Mouse (Mus musculus) heart, embryonic 15.5 days (tissue): ENCODE measurements at regions not wholly inside any gene's neighbourhood (a gene's known extent, or its start where the extent isn't known, plus 50 kb on each side); places are given as distances from the start of the nearest gene placed in this dataset.
"Not testable (repeated sequence)": the region's sequence is repeated elsewhere in the genome, so short reads cannot be mapped to it uniquely, and the experiment has no call there.

Source experiments
- ATAC-seq: fragments of 200-750 bp; cut with Nextera tagmentation; replicated peaks from 2 replicates; pipeline ENCODE4 v1.8.0; 2017; ENCODE audit warnings: low read depth, moderate TSS enrichment; ENCODE audit not compliant: insufficient number of reproducible peaks, insufficient read depth, low FRiP score
- H3K27ac ChIP-seq: fragments of 300-500 bp; sonication (generic); 2 replicates; pipeline ENCODE4 v1.5.1; 2015; ENCODE audit warnings: mild to moderate bottlenecking, inconsistent platforms
- H3K27me3 ChIP-seq: fragments of 300-500 bp; sonication (generic); 2 replicates; pipeline ENCODE4 v1.6.1; 2015; ENCODE audit warnings: inconsistent platforms
- H3K36me3 ChIP-seq: fragments of 300-500 bp; sonication (generic); 2 replicates; pipeline ENCODE4 v1.6.1; 2015; ENCODE audit warnings: mild to moderate bottlenecking, inconsistent platforms
- H3K4me1 ChIP-seq: fragments of 300-500 bp; sonication (generic); replicated peaks from 2 replicates; pipeline ENCODE4 v1.6.1; 2015; ENCODE audit warnings: inconsistent platforms
- H3K4me2 ChIP-seq: fragments of 300-500 bp; sonication (generic); 2 replicates; pipeline ENCODE4 v1.6.1; 2015; ENCODE audit warnings: inconsistent platforms, mild to moderate bottlenecking, moderate library complexity
- H3K4me3 ChIP-seq: fragments of 300-500 bp; sonication (generic); 2 replicates; pipeline ENCODE4 v1.5.1; 2015; ENCODE audit warnings: mild to moderate bottlenecking, inconsistent platforms
- H3K9ac ChIP-seq: fragments of 300-500 bp; sonication (generic); 2 replicates; pipeline ENCODE4 v1.6.1; 2015; ENCODE audit warnings: mild to moderate bottlenecking, inconsistent platforms
- H3K9me3 ChIP-seq: fragments of 300-500 bp; sonication (generic); replicated peaks from 2 replicates; pipeline ENCODE4 v1.6.1; 2016; ENCODE audit warnings: inconsistent platforms
- WGBS: fragments of 180-500 bp; shearing (Covaris S2); methylation state at CpG from one replicate; pipeline ENCODE4 v1.1.7; 2015; ENCODE audit warnings: mixed read lengths; 5-methylcytosine and 5-hydroxymethylcytosine counted together

GRCm38 (mm10) chr2:116526203-116526602 is 352.3 kb upstream of the Tmco5 start:
- H3K4me2 ChIP-seq, H3K9me3 ChIP-seq, H3K36me3 ChIP-seq, ATAC-seq, H3K9ac ChIP-seq, H3K27me3 ChIP-seq, H3K27ac ChIP-seq, H3K4me1 ChIP-seq, H3K4me3 ChIP-seq: not testable (repeated sequence)
- 80% methylated on average over 1 of the region's 3 CpGs for WGBS

- H3K9ac ChIP-seq: no peak overlapping the region
- WGBS: 64% methylated on average over 1 of the region's 1 CpGs
- 0 out of 2 replicates have a peak, but pooled peaks cover 18% of the 10 kb centered on the region for H3K9me3 ChIP-seq
- no peaks in the 10 kb centered on the region for H3K27me3 ChIP-seq
- no peaks in the 10 kb centered on the region for H3K36me3 ChIP-seq
- no peak overlapping the region for H3K4me3 ChIP-seq
- no peak overlapping the region for H3K27ac ChIP-seq
- H3K4me1 ChIP-seq: no peaks in the 10 kb centered on the region
- ATAC-seq: no peak
- H3K4me2 ChIP-seq: no peak overlapping the region
Observed at GRCm38 (mm10) chr2:116536453-116536852, 342.0 kb upstream of the Tmco5 start.

- H3K9me3 ChIP-seq: no peaks in the 10 kb centered on the region; the same call in 1 of the 2 replicates
- H3K27me3 ChIP-seq: no peaks in the 10 kb centered on the region
- ATAC-seq: no peak
- H3K27ac ChIP-seq: no peak overlapping the region
- no peaks in the 10 kb centered on the region for H3K4me1 ChIP-seq
- no peak overlapping the region for H3K4me2 ChIP-seq
- no peak overlapping the region for H3K9ac ChIP-seq
- H3K4me3 ChIP-seq: no peak overlapping the region
- H3K36me3 ChIP-seq: no peaks in the 10 kb centered on the region
Observed at GRCm38 (mm10) chr2:116559350-116559749, 319.1 kb upstream of the Tmco5 start.

- WGBS: 45% methylated on average over 2 of the region's 2 CpGs
- no peak for ATAC-seq
- H3K36me3 ChIP-seq: no peaks in the 10 kb centered on the region
- H3K4me3 ChIP-seq: no peak overlapping the region
- no peaks in the 10 kb centered on the region for H3K4me1 ChIP-seq
- H3K4me2 ChIP-seq: no peak overlapping the region
- no peaks in the 10 kb centered on the region for H3K9me3 ChIP-seq
- H3K27me3 ChIP-seq: no peaks in the 10 kb centered on the region
- H3K9ac ChIP-seq: no peak overlapping the region
- no peak overlapping the region for H3K27ac ChIP-seq
Observed at GRCm38 (mm10) chr2:116583989-116584388, 294.5 kb upstream of the Tmco5 start.

GRCm38 (mm10) chr2:116586203-116586959 is 292.1 kb upstream of the Tmco5 start:
- ATAC-seq: no peak
- 72% methylated on average over 11 of the region's 11 CpGs for WGBS
- no peak overlapping the region for H3K27ac ChIP-seq
- no peaks in the 10 kb centered on the region for H3K27me3 ChIP-seq
- no peaks in the 10 kb centered on the region for H3K9me3 ChIP-seq
- no peak overlapping the region for H3K9ac ChIP-seq
- H3K4me1 ChIP-seq: no peaks in the 10 kb centered on the region
- H3K4me3 ChIP-seq: no peak overlapping the region
- no peak overlapping the region for H3K4me2 ChIP-seq
- H3K36me3 ChIP-seq: no peaks in the 10 kb centered on the region

GRCm38 (mm10) chr2:116605869-116606268 is 272.6 kb upstream of the Tmco5 start:
- Histone ChIP-seq H3K4me2 (no peak overlapping the region), H3K4me3 (no peak overlapping the region), H3K27ac (no peak overlapping the region), H3K9me3 (no peaks in the 10 kb centered on the region), H3K36me3 (no peaks in the 10 kb centered on the region), H3K4me1 (no peaks in the 10 kb centered on the region), H3K9ac (no peak overlapping the region), H3K27me3 (no peaks in the 10 kb centered on the region)
- no peak for ATAC-seq
- WGBS: 86% methylated on average over 5 of the region's 5 CpGs

- Histone ChIP-seq H3K4me3 (no peak overlapping the region), H3K36me3 (no peaks in the 10 kb centered on the region), H3K4me1 (no peaks in the 10 kb centered on the region), H3K4me2 (no peak overlapping the region), H3K27me3 (no peaks in the 10 kb centered on the region), H3K9ac (no peak overlapping the region), H3K27ac (no peak overlapping the region), H3K9me3 (no peaks in the 10 kb centered on the region)
- no peak for ATAC-seq
- 73% methylated on average over 5 of the region's 5 CpGs for WGBS
Observed at GRCm38 (mm10) chr2:116639935-116640334, 238.6 kb upstream of the Tmco5 start.

- Histone ChIP-seq H3K27me3 (no peaks in the 10 kb centered on the region), H3K27ac (no peak overlapping the region), H3K9me3 (no peaks in the 10 kb centered on the region), H3K36me3 (no peaks in the 10 kb centered on the region), H3K9ac (no peak overlapping the region), H3K4me2 (no peak overlapping the region), H3K4me1 (no peaks in the 10 kb centered on the region), H3K4me3 (no peak overlapping the region)
- WGBS: 67% methylated on average over 6 of the region's 6 CpGs
- no peak for ATAC-seq
Observed at GRCm38 (mm10) chr2:116652106-116652505, 226.4 kb upstream of the Tmco5 start.

GRCm38 (mm10) chr2:116685756-116686155 is 192.7 kb upstream of the Tmco5 start:
- Histone ChIP-seq H3K4me2 (no peak overlapping the region), H3K9me3 (no peaks in the 10 kb centered on the region), H3K27ac (no peak overlapping the region), H3K27me3 (no peaks in the 10 kb centered on the region), H3K9ac (no peak overlapping the region), H3K4me1 (no peaks in the 10 kb centered on the region), H3K4me3 (no peak overlapping the region), H3K36me3 (no peaks in the 10 kb centered on the region)
- no peak for ATAC-seq
- 75% methylated on average over 4 of the region's 4 CpGs for WGBS

- H3K9me3 ChIP-seq: no peaks in the 10 kb centered on the region
- no peaks in the 10 kb centered on the region for H3K36me3 ChIP-seq
- no peak overlapping the region for H3K4me3 ChIP-seq
- H3K9ac ChIP-seq: no peak overlapping the region
- no peak overlapping the region for H3K27ac ChIP-seq
- WGBS: 55% methylated on average over 5 of the region's 5 CpGs
- no peaks in the 10 kb centered on the region for H3K4me1 ChIP-seq
- no peak overlapping the region for H3K4me2 ChIP-seq
- no peaks in the 10 kb centered on the region for H3K27me3 ChIP-seq
- ATAC-seq: no peak
Observed at GRCm38 (mm10) chr2:116697542-116697941, 180.9 kb upstream of the Tmco5 start.

GRCm38 (mm10) chr2:116704705-116705104 is 173.8 kb upstream of the Tmco5 start:
- ATAC-seq: no peak
- H3K4me2 ChIP-seq: no peak overlapping the region

GRCm38 (mm10) chr2:116709608-116710007 is 168.9 kb upstream of the Tmco5 start:
- no peak for ATAC-seq
- Histone ChIP-seq H3K27ac (no peak overlapping the region), H3K4me3 (no peak overlapping the region), H3K27me3 (no peaks in the 10 kb centered on the region), H3K9ac (no peak overlapping the region), H3K9me3 (no peaks in the 10 kb centered on the region), H3K4me2 (no peak overlapping the region), H3K4me1 (no peaks in the 10 kb centered on the region), H3K36me3 (no peaks in the 10 kb centered on the region)
- WGBS: 60% methylated on average over 4 of the region's 4 CpGs

More at GRCm38 (mm10) chr2:116704705-116705104, 173.8 kb upstream of the Tmco5 start:
- no peak overlapping the region for H3K4me3 ChIP-seq
- H3K9ac ChIP-seq: no peak overlapping the region
- no peaks in the 10 kb centered on the region for H3K4me1 ChIP-seq
- H3K27ac ChIP-seq: no peak overlapping the region
- H3K27me3 ChIP-seq: no peaks in the 10 kb centered on the region
- no peaks in the 10 kb centered on the region for H3K9me3 ChIP-seq
- H3K36me3 ChIP-seq: no peaks in the 10 kb centered on the region
